Mouse (Mus musculus) midbrain, embryonic 13.5 days (tissue): ENCODE data around the gene Hoxd13. TPM values are rescaled to one million over a fixed set of nuclear protein-coding genes. Genes with fewer than 3 reads are reported as not detected.

Source experiments
- microRNA-seq: library from miRNA; unstranded; fragments of <30 nt; microRNA quantifications from one replicate; pipeline ENCODE4, GENCODE M21; 2016
- polyA plus RNA-seq: library from polyadenylated mRNA; unstranded; fragments of >200 nt; fragmentation: Nextera tagmentation; extraction: Ambion mirVana; gene quantifications from 2 replicates; pipeline ENCODE4 v1.2.1, GENCODE M21; 2015

Gene Hoxd13
- polyA plus RNA-seq, 1 experiment from 2014 or later: not detected

Small RNA genes lying within 50 kb of the gene (microRNA-seq; reads per million reads assigned to microRNA genes)
- not detected for gene Gm44463

Other genes starting within 250 kb of the Hoxd13 start
- gene Lnpk, start 88.9 kb upstream of the Hoxd13 start, polyA plus RNA-seq: 51.2 and 63.7 TPM in 2 replicates
- gene Evx2, start 8.8 kb upstream of the Hoxd13 start, polyA plus RNA-seq: 0.62 and 0.89 TPM in 2 replicates
- gene Hoxd12, start 6.7 kb downstream of the Hoxd13 start, polyA plus RNA-seq: not detected in 2 replicates
- gene Hoxd11, start 11.2 kb downstream of the Hoxd13 start, polyA plus RNA-seq: not detected in 2 replicates
- not detected in 2 replicates for gene Hoxd10, start 23.6 kb downstream of the Hoxd13 start, polyA plus RNA-seq
- not detected in 2 replicates for gene Hoxd9, start 29.4 kb downstream of the Hoxd13 start, polyA plus RNA-seq
- 0.08 TPM in 1 of 2 replicates, not detected in the other for gene Hoxd8, start 36.3 kb downstream of the Hoxd13 start, polyA plus RNA-seq
- 0.17 TPM in 2 replicates for gene Hoxd3, start 43.6 kb downstream of the Hoxd13 start, polyA plus RNA-seq
- not detected in 2 replicates for gene Hoxd4, start 43.6 kb downstream of the Hoxd13 start, polyA plus RNA-seq
- not detected in 2 replicates for gene Gm28230, start 58.4 kb downstream of the Hoxd13 start, polyA plus RNA-seq
- 0.08 TPM in 1 of 2 replicates, not detected in the other for gene Hoxd1, start 94.7 kb downstream of the Hoxd13 start, polyA plus RNA-seq
- 123 and 132 TPM in 2 replicates for gene Mtx2, start 157.5 kb downstream of the Hoxd13 start, polyA plus RNA-seq